Mouse (Mus musculus): ENCODE data around the gene Lhx5.

DNA sequence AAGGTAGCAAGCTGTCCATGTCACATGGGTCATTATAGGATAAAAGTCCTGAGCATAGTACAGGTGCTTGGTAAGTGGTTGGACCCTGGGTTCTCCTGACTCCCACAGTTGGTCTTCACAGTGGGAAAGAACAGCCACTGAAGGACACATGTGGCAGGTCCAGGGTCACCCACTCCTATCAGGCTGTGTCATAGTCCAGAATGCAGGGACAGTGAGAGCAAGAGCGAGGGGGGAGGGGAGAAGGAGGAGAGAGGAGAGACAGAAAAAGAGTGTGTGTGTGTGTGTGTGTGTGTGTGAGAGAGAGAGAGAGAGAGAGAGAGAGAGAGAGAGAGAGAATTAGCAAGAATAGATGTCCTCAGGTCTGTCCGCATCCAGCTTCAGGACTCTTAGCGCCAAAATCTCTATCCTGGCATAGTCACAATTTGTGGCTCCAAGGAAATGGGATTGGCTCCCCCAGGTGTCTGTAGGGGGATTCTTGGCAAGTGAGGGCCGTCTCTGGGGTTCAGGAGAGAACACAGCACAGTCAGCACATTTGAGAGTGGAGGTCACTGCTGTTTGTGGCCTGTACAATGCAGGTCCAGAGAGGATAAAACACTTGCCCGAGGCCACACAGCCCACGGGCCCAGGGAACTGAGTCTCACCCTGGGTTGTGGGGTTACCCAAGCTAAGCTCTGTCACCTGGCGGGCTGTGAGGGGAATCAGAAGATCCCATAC is 25.5 kb downstream of the Lhx5 start:
- TF ChIP-seq POLR2A (IDR thresholded peaks at IDR 0.05; ENCODE audit: low read depth, low read length) (no peak), CTCF (IDR thresholded peaks at IDR 0.05; ENCODE audit: extremely low read depth, insufficient read length, insufficient replicate concordance, low read depth, low read length) (no peak)
